Mouse (Mus musculus): ENCODE measurements around the gene Mmp9.

Gene Mmp9

DNA sequence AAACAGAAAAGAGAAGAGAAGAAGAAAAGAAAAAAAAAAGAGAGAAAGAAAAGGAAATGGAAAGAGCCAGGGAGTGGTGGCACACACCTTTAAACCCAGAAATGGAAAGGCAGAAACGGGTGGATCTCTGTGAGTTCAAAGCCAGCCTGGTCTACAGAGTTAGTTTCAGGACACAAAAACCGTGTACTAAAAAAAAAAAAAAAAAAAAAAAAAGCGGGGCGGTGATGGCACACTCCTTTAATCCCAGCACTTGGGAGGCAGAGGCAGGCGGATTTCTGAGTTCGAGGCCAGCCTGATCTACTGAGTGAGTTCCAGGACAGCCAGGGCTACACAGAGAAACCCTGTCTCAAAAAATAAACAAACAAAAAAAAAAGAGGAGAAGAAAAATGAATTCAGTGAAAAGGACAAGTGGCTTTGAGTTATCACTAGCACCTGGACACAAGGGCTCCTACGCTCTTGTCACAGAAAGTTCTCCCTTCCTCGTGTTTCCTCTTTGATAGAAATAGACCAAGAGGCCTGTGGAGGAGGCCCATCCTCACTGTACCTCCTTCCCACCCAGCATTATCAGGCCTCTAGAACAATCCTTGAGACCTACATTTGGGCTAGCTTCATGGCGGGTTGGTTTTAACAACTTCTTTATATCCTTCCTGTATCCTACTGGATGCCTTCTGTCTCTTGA, 27.7 kb upstream of the Mmp9 start:
- in situ Hi-C loops (cut with MboI, MseI): no loop called here

DNA sequence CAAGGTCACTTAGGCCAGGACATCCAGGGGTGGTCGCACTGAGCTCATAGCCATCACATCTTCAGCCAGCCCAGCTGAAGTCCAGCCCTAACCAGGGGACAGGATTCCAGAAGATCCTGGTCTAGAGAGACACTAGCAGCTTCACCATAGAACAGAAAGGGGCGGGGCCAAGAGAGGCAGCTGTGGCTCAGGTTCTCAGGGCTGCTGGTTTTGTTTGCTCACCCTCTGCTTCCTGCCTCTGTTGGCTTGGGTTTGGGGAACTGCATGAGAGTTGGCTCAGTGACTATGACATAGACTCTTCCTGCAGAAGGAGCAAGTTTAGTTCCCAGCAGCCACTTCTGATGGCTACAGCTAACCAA, 27.2 kb upstream of the Mmp9 start:
- in situ Hi-C loops (cut with MboI, MseI): no loop called here

DNA sequence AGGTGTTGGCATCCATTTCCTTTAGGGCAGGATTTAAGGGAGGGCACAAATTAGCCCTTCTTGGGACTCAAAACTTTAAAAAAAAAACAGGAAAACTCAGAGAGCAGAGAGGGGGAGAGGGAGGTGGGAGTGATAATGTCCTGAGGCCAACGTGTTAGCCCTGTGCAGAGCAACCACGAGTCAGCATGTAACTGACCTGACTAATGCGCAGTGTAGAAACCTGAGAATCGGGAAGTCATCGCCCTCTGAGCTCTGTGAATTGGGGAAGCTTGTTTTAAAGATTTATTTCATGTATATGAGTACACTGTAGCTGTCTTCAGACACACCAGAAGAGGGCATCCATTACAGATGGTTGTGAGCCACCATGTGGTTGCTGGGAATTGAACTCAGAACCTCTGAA, 23.8 kb upstream of the Mmp9 start:
- in situ Hi-C loops (cut with MboI, MseI): no loop called here

DNA sequence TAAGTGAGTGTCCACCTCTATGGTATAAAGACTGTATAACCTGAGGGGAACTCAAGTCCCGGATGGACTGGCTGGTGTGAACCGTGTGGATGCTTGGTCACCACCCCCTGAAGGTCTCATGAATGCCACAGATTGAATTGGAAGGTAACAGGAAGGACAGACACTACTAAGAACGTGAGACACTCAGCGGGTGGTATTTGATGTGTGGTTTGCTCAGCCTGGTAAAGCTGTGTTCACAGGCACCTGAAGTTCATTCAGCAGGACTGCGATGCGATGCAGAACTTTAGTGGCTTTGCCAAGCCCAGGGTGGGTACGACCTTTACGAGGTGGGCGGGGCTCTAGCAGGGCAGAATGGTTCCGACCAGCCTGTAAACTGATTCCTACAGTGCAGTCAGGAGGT, 23.2 kb upstream of the Mmp9 start:
- in situ Hi-C loops (cut with MboI, MseI): no loop called here

DNA sequence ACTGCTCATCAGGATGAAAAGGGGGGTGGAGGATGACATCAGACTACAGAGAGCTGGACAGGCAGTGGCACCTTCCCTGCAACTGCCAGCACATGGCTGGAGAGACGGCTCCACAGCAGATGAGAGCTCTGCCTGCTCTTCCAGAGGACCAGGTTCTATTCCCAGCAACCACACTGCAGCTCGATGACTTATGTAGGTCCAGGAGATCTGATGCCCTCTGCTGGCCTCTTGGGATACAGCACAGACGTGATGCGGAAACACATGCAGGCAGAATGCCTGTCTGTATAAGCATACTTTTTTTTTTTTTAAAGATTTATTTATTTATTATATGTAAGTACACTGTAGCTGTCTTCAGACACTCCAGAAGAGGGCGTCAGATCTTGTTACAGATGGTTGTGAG, 22.3 kb upstream of the Mmp9 start:
- in situ Hi-C loops (cut with MboI, MseI): no loop called here

DNA sequence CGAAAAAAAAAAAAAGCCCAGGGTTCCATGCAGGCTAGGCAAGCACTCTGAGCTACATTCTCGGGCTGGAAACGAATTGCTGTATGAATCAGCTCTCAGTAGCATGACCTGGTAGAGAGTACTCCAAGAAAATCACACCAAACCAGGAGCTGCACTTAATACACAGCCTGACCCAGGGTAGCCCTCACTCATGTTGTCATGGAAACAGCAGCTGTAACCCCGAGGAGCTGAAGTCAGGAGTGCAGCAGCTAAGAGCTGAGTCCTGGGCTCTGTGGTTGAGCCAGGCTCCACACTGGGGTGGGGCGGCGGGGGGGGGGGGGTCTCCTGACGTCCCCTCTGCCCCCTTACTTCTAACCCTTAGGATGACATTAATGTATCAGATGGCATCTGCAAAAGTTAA, 18.6 kb upstream of the Mmp9 start:
- in situ Hi-C loops (cut with MboI, MseI): no loop called here

DNA sequence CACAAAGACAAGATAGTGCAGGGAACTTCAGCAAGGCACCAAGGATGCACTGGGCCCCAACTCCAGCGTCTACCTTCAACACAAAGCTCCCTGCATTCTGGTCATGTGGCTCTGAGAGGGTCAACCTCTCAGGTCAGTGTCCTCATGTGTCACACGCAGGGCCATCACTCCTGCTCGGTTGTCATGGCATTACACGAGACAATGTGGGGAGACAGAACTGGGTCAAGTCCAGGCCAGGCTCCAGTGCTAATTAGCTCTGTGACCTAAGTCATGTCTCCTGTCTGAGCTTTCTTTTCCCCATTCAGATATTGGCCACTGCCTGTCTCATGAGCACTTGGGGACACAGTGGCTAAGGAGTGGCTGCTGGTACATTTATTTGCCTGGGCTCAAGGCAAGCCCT, 17.3 kb upstream of the Mmp9 start:
- in situ Hi-C loops (cut with MboI, MseI): no loop called here

DNA sequence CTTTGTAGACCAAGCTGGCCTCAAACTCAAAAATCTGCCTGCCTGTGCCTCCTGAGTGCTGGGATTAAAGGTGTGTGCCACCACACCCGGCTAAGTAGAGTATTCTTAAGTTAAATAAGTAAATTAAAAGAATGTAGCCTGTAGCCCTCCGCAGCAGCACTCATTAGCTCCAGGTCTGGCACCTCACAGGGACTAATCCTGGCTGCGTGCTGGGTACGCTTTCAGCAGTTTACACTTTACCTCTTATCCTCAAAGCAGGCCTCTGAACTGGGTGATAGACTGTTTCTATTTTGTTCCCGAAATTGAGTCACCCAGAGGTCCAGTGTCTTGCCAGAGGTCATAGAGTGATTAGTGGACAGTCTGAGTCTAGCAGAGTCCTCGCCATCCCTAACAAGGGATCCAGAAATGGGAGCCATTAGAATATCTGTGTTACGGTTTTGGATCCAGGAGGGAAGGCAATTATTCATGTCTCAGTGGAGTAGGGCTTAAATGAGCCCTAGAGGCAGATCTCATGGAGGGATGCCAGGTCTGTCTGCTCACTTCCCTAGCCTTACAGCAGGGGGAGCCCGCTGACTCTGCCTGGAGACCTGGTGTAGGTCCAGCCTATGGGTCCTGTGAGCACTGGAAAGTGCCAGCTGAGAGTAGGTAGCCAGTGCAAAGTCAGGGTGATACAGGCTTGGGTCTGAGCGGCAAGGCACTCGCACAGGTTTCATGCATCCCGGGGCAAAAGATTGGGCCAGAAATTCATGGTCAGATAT, 16.3 kb upstream of the Mmp9 start:
- in situ Hi-C loops (cut with MboI, MseI): no loop called here

DNA sequence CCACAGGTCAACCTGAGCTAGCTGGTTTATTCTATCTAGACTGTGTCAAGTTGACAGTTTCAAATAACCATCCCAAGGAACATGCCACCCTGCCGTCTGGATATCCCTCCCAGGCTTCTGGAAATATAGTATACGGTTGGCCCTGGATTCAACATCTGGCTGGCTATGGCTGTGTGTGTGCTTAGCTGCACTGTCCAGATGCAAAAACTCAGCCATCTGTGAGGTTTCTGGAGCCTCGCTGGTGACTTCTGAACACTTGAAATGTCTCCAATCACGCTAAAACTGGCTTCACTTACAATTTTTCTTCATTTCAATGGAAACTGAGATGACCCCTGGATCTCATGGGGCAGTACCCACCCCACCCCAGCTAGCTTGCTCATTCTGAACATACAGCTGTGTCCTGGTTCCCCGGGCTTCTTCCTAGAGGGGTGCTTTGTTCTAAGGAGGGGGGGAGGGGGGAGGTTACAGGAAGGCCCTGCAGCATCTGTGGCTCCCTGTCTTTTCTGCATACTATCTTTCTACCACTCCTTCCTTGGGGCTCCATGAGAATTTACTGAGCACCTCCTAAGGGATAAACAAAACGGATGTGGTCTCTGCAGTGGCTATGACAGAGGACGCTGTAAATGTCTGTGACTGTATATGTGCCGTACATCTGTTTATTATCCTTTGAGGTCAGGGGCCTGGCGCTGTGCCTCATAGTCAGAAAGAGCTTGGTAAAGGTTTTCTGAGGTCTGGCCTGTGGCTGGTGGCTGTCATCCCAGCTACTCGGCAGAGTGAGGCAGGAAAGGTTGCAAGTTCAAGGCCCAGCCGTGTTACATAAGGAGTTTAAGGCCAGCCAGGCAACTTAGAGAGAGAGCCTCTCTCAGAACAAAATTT, 9.6 kb upstream of the Mmp9 start:
- in situ Hi-C loops (cut with MboI, MseI): no loop called here

DNA sequence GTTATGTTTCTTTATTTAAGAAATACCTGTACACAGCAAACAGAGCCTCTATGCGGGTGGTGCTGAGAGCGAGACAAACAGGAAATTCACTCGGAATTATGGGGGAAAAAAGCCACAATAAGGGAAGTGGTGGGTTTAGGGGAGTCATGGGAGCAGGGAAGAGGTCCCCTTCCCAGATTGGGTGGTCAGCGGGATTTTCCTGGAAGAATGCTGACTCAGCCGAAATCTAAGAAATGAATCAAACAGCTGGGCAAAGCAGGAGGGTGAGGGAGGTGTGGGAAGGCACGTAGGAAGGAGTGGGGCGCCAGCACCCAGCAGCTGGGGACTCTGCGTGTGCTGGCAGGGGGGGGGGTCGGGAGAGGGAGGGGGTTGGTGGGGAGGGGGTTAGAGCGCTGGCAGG, 7.0 kb upstream of the Mmp9 start:
- in situ Hi-C loops (cut with MboI, MseI): no loop called here

DNA sequence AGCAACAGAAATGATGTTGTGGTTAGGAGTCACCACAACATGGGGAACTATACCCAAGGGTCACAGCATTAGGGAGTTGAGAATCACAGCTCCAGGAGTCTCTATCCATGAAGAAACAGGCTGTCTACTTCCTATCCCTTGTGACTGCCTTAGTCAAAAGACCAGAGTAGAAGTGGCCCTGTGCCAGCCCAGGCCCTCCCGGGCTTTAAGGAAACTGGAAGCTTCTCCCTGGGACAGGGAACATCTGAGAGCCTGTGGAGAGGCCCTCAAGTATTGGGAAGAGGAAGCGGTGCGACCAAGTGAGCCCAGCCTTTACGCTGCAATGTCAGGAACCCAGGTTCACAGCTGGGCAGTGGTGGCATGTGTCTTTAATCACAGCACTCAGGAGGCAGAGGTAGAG, 4.6 kb upstream of the Mmp9 start:
- in situ Hi-C loops (cut with MboI, MseI): no loop called here

DNA sequence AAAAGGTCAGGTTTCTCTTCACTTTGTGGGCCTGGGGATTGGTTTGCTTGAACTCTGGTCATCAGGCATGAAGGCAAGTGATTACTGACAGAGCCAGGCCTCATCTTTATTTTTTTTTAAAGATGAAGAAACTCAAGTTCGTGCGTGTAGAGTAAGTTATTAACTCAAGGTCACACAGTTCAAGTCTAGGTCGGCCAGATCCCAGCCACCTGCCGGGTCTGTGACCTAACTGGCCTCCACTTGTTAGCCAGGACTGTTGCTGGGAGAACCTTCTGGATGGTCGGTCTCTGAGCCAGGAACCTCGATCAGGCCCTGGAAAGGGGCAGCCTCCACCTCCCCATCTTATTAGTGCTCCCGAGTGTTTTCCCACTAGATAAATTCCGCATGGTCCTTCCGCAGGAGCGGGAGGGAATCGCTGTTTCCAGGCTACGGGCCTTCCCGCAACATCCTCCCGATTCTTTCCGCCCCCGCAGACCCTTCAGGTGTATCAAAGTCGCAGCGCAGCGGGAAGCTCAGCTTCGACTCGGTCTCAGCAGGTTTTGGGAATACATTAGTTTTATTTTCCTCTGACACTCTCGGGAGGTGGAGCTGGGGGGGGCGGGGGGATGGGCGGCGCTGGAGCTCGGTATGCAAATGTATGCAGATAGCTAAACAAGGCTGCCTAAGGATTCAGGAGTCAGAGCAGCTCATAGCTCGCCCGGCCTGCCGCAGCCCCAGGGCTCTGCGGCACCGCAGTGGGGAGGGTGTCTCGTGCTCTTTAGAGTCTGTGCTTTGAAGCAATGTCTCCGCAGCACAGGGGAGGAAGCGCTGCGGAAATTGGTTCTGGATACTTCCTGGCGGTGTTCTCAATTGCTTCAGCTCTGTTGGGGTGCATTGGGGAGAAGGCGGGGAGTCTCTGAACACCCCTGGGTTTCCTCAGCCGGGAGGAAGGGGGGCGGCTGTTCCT, 2.2 kb upstream of the Mmp9 start:
- in situ Hi-C loops (cut with MboI, MseI): no loop called here

DNA sequence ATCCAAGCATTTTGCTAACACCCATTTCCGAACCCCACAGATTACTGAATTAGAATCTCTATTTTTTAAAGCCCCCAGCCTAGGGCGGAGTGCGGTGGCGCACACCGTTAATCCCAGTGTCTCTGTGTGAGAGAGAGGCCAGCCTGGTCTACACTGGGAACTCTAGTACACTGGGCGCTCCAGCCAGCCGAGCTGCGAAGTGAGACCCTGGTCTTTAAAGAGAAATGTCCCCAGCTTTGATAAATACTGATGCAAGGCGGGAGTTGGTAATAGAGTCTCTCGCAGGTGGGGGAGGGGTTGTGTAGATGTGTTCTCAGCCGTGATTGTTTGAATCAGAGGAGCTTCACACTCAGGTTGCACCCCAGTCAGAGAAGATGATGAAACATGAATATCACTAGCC, 1.5 kb upstream of the Mmp9 start:
- in situ Hi-C loops (cut with MboI, MseI): no loop called here

DNA sequence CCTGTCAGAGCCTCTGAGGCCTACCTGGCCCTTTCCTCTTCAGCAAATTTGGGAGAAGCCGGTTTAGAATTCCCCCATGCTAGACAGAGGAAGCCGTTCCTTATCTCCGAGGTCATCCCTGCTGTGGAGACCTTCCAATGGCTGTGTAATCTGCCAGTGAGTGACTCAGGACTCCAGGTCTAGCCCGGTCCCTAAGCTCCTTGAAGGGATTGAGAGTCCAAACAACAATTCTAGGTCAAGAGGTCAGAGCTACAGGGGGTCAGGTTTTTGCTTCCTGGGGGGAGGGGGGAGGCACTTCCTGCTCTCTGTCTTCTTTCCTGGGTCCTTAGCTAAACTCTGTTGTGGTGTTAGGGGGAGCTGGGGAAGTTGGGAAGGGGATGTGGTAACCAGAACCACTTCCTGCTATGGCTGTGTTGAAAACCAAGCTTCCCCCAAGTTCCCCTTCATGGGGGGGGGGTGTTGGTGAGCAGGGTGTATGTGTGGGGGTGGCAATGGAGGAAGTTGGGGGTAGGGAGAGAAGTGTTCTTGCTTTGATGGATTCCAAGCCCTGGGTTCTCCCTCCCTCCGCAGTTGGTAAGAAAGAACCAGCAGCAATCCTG, 2.2 kb downstream of the Mmp9 start:
- in situ Hi-C loops (cut with MboI, MseI): no loop called here

DNA sequence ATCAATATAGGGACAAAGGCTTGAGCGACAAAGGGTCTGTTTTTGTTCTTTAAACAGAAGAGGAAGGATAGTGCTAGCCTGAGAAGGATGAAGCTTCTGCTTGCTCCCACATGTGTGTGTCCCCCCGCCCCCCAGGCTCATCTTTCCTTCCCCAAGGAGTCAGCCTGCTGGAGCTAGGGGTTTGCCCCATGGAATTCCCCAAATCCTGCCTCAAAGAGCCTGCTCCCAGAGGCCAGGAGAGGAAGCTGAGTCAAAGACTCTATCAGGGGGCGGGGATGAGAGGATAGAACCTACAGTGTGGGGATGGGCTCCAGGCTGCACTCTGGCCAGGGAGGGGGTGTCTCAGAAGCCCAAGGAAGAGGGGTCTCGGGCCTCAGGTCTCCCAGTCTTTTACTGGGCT, 6.9 kb downstream of the Mmp9 start:
- in situ Hi-C loops (cut with MboI, MseI): no loop called here

DNA sequence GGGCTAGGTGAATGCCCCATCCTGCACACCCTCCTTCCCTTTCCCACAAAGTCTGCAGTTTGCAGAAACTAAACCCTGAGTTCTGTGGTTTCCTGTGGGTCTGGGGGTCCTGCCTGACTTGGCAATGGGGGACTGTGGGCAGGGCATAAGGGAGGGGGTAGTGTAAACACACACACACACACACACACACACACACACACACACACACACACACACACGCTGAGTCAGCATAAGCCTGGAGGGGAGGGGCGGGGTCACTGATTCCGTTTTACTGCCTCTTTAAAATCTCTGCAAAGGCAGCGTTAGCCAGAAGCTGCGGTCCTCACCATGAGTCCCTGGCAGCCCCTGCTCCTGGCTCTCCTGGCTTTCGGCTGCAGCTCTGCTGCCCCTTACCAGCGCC, 7.3 kb downstream of the Mmp9 start:
- in situ Hi-C loops (cut with MboI, MseI): no loop called here

DNA sequence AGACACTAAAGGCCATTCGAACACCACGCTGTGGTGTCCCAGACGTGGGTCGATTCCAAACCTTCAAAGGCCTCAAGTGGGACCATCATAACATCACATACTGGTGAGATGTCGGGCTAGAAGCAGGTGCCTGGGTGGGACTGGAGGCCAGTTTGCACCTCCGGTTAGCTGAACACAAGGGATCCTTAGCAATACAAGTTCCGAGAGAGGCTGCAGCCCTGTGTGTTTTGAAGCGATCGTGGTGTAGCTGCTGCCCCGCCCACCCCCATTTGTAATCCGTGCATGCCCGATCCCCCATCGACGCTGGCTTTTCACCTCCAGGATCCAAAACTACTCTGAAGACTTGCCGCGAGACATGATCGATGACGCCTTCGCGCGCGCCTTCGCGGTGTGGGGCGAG, 8.4 kb downstream of the Mmp9 start:
- in situ Hi-C loops (cut with MboI, MseI): no loop called here

DNA sequence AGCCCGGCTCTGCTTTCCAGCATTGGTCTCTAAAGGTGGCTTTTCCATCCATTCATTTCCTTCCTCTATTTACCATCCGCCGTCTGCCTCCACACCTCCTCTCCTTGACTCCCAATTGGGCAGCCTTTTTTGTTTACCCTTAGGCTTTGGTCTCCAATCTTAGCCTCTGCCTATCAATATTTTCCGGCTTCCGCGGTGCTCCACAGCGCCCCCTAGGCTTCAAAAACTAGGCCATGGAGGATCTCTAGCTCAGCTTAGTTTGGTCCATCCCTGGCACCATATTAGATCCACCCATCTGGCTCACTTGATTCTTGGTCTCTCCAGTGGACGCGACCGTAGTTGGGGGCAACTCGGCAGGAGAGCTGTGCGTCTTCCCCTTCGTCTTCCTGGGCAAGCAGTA, 9.9 kb downstream of the Mmp9 start:
- in situ Hi-C loops (cut with MboI, MseI): loop anchor here in 1 of 2 experiments (5.0 kb wide), 1 partner anchor 412 kb away; no protein-coding TSS in a partner anchor

DNA sequence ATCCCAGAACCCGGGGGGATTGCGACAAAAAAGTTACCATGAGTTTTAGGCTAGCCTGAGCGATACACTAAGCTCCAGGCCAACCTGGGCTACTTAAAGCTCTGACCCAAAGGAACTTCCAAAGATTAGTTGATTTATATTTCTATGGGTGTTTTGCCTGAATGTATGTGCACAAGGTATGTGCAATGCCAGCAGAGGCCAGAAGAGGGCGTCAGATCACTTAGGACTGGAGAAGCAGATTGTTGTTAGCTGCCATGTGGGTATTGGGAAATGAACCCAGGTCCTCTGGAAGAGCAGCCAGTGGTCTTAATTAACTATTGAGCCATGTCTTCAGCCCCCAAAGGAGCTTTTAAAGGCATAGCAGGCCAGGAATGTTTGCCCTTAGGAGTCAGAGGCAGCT, 11.2 kb downstream of the Mmp9 start:
- in situ Hi-C loops (cut with MboI, MseI): loop anchor here in 1 of 2 experiments (5.0 kb wide), 1 partner anchor 411 kb away; no protein-coding TSS in a partner anchor

DNA sequence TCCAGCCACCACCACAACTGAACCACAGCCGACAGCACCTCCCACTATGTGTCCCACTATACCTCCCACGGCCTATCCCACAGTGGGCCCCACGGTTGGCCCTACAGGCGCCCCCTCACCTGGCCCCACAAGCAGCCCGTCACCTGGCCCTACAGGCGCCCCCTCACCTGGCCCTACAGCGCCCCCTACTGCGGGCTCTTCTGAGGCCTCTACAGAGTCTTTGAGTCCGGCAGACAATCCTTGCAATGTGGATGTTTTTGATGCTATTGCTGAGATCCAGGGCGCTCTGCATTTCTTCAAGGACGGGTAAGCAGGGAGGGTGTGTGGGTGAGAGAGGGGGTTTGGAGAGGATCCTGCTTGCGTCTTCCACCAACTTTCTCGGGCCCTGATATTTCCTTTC, 11.9 kb downstream of the Mmp9 start:
- in situ Hi-C loops (cut with MboI, MseI): loop anchor here in 1 of 2 experiments (5.0 kb wide), 1 partner anchor 410 kb away; no protein-coding TSS in a partner anchor

DNA sequence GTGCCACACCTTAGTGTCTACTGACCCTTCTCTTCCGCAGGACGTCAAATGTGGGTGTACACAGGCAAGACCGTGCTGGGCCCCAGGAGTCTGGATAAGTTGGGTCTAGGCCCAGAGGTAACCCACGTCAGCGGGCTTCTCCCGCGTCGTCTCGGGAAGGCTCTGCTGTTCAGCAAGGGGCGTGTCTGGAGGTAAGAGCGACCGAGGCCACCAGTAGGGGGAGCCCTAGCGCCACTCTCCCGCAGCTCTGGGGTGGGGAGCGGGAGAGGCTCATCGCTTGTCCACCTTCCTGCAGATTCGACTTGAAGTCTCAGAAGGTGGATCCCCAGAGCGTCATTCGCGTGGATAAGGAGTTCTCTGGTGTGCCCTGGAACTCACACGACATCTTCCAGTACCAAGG, 12.6 kb downstream of the Mmp9 start:
- in situ Hi-C loops (cut with MboI, MseI): loop anchor here in 1 of 2 experiments (5.0 kb wide), 1 partner anchor 409 kb away; no protein-coding TSS in a partner anchor
